Mouse (Mus musculus) cerebellum, postnatal 4 days (tissue): ENCODE results near the gene Ushbp1.
"Not testable (repeated sequence)": the region's sequence is repeated elsewhere in the genome, so short reads cannot be mapped to it uniquely, and the experiment has no call there.

Experiments used
- DNase-seq, 2 experiments: peaks; one replicate each; pipeline ENCODE4 v3.0.0; 2022; ENCODE audit warnings: low spot score in 2 of 2, mixed read lengths in 1 of 2

Gene Ushbp1

DNA sequence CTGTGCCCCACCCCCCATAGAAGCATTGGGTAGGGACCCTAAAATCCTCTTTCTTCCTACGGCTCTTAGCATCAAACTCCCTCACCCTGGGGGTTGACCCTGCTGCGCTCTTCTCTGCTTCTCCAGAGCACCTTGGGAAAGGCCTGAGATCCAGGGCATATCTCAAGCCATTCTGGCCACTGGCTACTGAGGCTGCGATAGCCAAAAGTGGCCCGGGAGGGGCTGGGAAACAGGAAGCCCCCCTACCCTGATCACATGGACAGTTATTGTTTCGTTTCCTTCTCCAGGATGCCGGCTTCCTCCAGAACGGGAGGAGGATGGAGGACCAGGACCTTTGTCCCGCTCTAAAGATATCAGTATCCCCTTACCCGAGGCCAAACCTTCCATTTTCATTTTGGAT, at the start of gene Ushbp1:
Gene Ushbp1, minus strand, starts transcription at position 174 of the 400 bp plus-strand sequence.
- DNase-seq = no peak

- DNase-seq = no peak
Measured at GRCm38 (mm10) chr8:71445096-71445495, 49.5 kb upstream of the Ushbp1 start.

DNA sequence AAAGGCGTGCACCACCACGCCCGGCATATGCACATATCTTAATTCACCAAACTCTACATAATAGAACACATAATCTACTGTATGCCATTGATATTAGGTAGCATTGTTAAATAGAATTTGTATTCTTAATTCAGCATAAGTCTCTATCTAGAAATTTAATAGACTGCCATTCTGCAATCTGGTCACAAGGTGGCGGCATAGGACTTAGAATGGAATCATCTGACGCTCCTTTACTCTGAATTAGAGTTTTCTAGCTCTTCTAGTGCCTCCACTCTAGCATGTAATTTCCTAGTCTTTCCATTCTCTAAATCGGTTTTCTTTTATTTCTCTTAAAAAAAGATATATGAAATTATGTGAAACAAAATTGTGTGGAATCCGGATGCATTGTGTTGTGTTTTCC, 45.8 kb upstream of the Ushbp1 start:
- DNase-seq = peak in 1 of 2 experiments; percentile 26

GRCm38 (mm10) chr8:71437041-71437440, 41.4 kb upstream of the Ushbp1 start:
- no peak for DNase-seq

- DNase-seq = not testable (repeated sequence)
Measured at GRCm38 (mm10) chr8:71432935-71433334, 37.3 kb upstream of the Ushbp1 start.

DNA sequence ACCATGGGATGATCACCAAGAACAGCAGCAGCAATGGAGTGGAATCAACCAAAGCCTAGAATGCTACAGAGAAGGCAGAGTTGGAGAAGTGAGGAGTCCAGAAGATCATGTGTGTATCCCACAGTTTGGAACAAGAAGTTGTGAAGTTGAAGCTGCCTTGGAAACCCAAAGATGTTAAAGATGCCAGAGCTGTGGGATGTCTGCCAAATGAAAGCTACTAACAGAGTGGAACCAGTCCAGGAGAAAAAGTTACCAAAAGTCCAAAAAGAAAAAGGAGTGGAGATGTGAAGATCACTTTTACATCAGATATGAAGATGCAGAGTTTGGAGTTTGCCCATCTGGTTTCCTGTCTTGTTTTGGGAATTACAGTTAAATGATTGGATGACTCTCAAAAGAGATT, 26.5 kb upstream of the Ushbp1 start:
- DNase-seq = no peak

GRCm38 (mm10) chr8:71411535-71412273, 16.1 kb upstream of the Ushbp1 start:
- no peak for DNase-seq

- DNase-seq = no peak
Measured at GRCm38 (mm10) chr8:71408231-71408630, 12.6 kb upstream of the Ushbp1 start.

GRCm38 (mm10) chr8:71407441-71407840, 11.8 kb upstream of the Ushbp1 start:
- no peak for DNase-seq

DNA sequence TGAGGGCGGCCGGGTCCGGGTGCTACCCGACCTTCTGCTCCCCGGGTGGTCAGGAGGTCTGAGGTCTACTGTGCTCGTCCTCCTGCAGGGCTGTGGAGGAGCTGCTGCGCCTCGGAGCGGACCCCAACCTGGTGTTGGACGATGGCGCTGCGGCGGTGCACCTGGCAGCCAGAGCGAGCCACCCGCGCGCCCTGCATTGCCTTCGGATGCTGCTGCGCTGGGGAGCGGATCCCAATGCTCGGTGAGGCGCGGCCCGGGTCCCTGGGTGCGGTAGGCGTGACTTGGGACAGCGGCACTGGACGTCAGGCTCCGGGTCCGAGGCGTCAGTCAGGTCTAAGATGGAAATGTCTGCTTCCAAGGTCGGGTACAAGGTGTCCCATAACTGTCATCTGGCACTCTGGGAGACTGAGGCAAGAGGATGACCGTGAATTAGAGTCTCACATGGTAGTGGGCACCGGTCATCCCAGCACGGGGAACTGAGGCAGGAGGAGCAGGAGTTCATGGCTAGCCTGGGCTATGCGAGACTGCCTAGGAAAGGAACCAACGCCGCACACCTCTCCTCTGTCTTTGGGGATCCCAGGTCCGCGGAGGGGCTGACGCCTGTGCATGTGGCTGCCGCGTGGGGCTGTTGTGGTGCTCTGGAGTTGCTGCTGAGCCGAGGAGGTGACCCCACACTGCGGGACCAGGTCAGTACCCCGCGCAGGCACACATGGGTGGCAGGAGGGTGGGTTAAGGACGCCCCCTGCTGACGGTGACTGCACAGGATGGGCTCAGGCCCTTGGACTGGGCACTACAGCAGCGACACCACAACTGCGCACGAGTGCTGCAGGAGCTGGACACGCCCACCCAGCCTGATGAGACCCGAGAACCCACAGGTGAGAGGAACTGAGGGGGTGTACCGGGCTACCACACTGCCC, 10.8 kb upstream of the Ushbp1 start:
- peak in 1 of 2 experiments; percentile 67 for DNase-seq

- peak; percentile 93 to 98 for DNase-seq
Measured at GRCm38 (mm10) chr8:71405401-71406098, 9.9 kb upstream of the Ushbp1 start, which contains the start of gene Ankle1. Gene Ankle1 (plus strand): TSS chr8:71406010.

GRCm38 (mm10) chr8:71404951-71405351, 9.3 kb upstream of the Ushbp1 start:
- no peak for DNase-seq

- no peak for DNase-seq
Measured at GRCm38 (mm10) chr8:71404011-71404410, 8.4 kb upstream of the Ushbp1 start.

GRCm38 (mm10) chr8:71403107-71403885, 7.7 kb upstream of the Ushbp1 start:
- DNase-seq = no peak

- DNase-seq = no peak
Measured at GRCm38 (mm10) chr8:71402446-71402964, 6.9 kb upstream of the Ushbp1 start.

GRCm38 (mm10) chr8:71401454-71401853, 5.9 kb upstream of the Ushbp1 start:
- peak in 1 of 2 experiments; percentile 13 for DNase-seq

DNA sequence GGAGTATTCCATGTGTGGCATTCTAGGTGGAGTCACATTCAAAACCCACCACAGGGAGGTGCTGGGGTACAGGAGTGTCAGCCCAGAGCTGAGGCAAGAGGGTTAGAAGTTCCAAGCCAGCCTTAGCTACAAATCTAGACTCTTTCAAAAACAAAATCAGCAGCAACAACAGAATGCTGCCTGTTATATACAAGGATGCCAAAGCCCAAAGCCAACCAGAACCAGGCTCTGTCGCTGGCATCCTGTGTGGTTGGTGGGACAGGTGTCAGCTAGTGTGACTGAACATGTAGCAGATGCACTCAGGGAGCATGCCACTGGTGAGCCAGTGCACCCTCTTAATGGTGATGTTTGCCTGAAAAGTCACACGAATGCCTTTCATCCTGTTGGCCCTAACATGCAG, 5.2 kb upstream of the Ushbp1 start:
- DNase-seq = peak in 1 of 2 experiments; percentile 14

DNA sequence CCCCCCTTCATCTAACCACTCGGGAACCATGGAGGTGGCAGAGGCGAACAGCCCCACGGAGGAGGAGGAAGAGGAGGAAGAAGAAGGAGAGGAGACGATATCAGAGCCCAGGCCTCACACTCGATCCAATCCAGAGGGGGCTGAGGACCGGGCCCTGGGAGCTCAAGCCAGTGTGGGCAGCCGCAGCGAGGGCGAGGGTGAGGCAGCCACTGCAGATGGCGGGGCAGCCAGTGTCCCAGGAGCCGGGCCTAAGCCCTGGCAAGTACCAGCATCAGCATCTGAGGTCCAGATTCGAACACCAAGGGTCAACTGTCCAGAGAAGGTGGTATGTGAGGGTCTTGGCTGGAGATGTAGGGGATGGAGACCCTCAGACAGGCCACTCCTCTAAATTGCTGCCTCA, 2.1 kb upstream of the Ushbp1 start:
- DNase-seq = no peak

DNA sequence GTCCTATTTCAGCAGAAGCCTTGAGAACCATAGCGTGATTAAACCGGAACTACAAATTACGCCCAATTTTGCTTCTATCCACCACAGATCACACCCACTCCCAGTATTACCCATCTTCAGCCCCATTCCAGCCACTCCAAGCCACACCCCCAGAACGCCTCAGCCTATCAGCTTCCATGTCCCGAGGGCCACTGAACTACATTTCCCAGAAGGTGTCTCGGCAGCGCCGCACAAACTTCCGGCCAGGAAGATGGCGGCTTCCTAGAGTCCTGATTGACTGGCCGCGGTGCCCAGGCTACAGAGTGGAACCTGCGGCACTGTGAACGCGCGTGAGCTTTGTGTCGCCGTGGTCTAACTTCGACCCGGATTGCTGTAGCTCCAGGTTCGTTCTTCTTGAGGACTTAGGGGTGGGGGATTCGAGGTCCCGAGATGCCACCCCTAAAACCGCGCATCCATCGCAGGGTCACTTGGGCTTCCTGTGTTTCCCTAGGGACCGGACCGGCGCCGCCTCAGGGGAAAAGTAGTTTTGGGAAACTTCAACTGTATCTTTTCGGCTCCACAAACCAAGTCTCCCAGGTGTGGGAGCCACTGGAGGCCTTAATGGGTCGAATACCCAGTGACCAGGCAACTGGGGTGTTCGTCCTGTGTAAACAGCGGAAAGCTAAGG, 1.2 kb upstream of the Ushbp1 start, which contains the start of gene Babam1:
Gene Babam1, plus strand, starts transcription at position 223 of the 667 bp plus-strand sequence.
- DNase-seq = peak; percentile 74 to 87

- DNase-seq = no peak
Measured at GRCm38 (mm10) chr8:71395071-71395470, 531 bp downstream of the Ushbp1 start.
